Mouse (Mus musculus) limb, embryonic 13.5 days (tissue): Measurements from ENCODE around the gene Rnf151. TPM values are rescaled to one million over a fixed set of nuclear protein-coding genes. Genes with fewer than 3 reads are reported as not detected.
"Not testable (repeated sequence)": the region's sequence is repeated elsewhere in the genome, so short reads cannot be mapped to it uniquely, and the experiment has no call there.

Source experiments
- ATAC-seq: fragments of 200-750 bp; cut with Nextera tagmentation; 2 replicates; pipeline ENCODE4 v1.8.0; 2017; ENCODE audit warnings: low read depth, moderate number of reproducible peaks, moderate TSS enrichment; ENCODE audit not compliant: low FRiP score
- H3K27ac ChIP-seq: fragments of 300-500 bp; sonication (generic); 2 replicates; pipeline ENCODE4 v1.5.1; 2015; ENCODE audit warnings: inconsistent platforms, mild to moderate bottlenecking, moderate library complexity
- H3K27me3 ChIP-seq: fragments of 300-500 bp; sonication (generic); 2 replicates; pipeline ENCODE4 v1.6.1; 2015; ENCODE audit warnings: mild to moderate bottlenecking, inconsistent platforms
- H3K36me3 ChIP-seq: fragments of 300-500 bp; sonication (generic); 2 replicates; pipeline ENCODE4 v1.6.1; 2015; ENCODE audit warnings: inconsistent platforms, mild to moderate bottlenecking, moderate library complexity
- H3K4me1 ChIP-seq: fragments of 300-500 bp; sonication (generic); 2 replicates; pipeline ENCODE4 v1.6.1; 2015; ENCODE audit warnings: inconsistent platforms
- H3K4me2 ChIP-seq: fragments of 300-500 bp; sonication (generic); replicated peaks from 2 replicates; pipeline ENCODE4 v1.6.1; 2015; ENCODE audit warnings: inconsistent platforms, mild to moderate bottlenecking, moderate library complexity
- H3K4me3 ChIP-seq: fragments of 300-500 bp; sonication (generic); 2 replicates; pipeline ENCODE4 v1.5.1; 2015; ENCODE audit warnings: moderate library complexity, mild to moderate bottlenecking, inconsistent platforms
- H3K9ac ChIP-seq: fragments of 300-500 bp; sonication (generic); 2 replicates; pipeline ENCODE4 v1.6.1; 2015; ENCODE audit warnings: mild to moderate bottlenecking, inconsistent platforms
- H3K9me3 ChIP-seq: fragments of 300-500 bp; sonication (generic); 2 replicates; pipeline ENCODE4 v1.6.1; 2016; ENCODE audit warnings: inconsistent platforms
- whole genome bisulfite sequencing: fragments of 180-500 bp; shearing (Covaris S2); methylation state at CpG from one replicate; pipeline ENCODE4 v1.1.7; 2015; 5-methylcytosine and 5-hydroxymethylcytosine counted together
- polyA plus RNA-seq: library from polyadenylated mRNA; unstranded; fragments of >200 nt; fragmentation: Nextera tagmentation; extraction: Ambion mirVana; gene quantifications from 2 replicates; pipeline ENCODE4 v1.2.1, GENCODE M21; 2015

The Rnf151 gene
- polyA plus RNA-seq, 1 experiment from 2014 or later, result not detected

DNA sequence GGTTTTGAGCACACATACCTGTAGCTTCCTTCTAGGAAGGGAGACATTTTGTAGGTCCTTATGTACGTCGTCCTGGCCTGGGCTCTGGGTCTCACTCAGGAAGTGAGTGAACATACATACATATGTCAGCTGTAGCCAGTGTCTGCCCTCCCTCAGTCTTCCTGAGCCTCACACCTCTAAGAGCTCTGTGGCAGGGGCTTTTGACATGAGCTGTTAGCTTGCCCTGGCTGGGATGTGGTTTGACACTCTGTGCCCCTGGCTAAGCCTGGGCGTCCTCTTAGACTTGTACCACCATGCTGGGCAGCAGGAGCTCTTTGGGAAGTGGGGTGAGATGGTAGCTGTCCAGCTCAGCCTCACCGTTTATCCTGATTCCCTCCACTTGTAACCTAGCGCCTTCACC, 46.5 kb downstream of the Rnf151 start:
- Histone ChIP-seq H3K4me2 (peak overlapping the region; percentile 94), H3K9ac (peak overlapping the region; percentile 98), H3K4me3 (peak overlapping the region; percentile 97), H3K27ac (no peak overlapping the region), H3K36me3 (peaks cover 8% of the 10 kb centered on the region; the same call in 1 of the 2 replicates), H3K27me3 (no peaks in the 10 kb centered on the region), H3K9me3 (no peaks in the 10 kb centered on the region), H3K4me1 (peaks cover 42% of the 10 kb centered on the region)
- no peak for ATAC-seq
- WGBS, result 70% methylated on average over 5 of the region's 5 CpGs

DNA sequence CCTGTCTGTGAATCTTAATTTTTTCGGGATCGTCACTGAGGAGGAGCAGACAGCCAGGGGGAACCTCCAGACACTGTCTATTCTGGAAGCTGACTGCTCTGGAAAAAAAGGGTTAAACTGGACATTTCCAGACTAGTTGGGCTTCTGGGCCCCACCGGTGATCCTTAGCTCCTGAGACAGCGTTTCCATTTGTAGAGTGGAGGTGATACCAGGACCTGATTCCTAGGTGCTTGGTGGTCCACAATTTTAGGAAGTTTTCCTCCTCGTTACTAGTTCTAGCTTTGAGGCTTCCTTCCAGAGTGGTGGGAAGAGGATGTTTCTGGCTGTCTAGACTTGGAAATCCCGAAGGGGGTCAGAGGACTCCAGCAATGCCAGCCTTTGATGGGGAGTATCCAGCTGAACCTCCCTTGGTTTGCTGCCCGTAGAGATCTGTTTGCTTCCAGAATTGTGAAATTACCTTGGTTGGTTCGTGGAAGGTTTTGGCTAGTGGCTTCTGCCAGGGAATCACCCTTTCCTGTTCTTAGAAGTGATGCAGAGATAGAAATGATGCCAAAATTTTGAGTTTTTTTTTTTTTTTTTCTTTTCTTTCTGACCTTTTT, 47.5 kb downstream of the Rnf151 start:
- Histone ChIP-seq H3K4me1 (peaks cover 42% of the 10 kb centered on the region), H3K4me3 (peak overlapping the region; percentile 97), H3K36me3 (0 out of 2 replicates have a peak, but pooled peaks cover 8% of the 10 kb centered on the region), H3K9me3 (no peaks in the 10 kb centered on the region), H3K27ac (peak overlapping the region; percentile 83), H3K27me3 (no peaks in the 10 kb centered on the region), H3K4me2 (peak overlapping the region; percentile 94), H3K9ac (peak overlapping the region; percentile 98)
- ATAC-seq, result no peak
- 13% methylated on average over 8 of the region's 8 CpGs for WGBS

DNA sequence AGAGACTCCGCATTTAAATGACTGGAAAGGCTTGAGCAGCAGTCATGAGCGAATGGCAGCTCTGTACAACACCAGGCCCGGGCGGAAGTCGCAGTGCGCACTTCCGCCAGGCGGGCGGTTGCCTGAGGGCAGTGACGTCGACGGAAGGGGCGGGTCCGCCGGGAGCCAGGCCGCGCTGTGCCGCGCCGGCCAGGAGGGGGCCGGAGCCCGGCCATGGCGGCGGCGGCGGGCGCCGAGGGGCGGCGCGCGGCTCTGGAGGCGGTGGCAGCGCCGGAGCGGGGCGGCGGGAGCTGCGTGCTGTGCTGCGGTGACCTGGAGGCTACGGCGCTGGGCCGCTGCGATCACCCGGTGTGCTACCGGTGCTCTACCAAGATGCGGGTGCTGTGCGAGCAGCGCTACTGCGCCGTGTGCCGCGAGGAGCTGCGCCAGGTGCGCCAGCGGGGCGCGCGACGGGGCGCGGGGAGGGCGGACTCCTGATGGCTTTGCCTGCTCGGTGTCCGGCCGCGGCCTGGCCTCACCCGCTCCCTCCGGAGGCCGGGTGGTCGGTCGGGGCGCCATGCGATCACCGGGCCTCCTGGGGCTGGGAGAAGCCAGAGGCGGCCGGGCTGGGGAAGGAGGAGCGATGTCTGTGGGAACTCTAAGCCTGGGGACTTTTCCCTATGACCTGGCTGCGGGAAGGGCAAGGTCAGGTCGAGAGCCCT, 48.2 kb downstream of the Rnf151 start, which contains the start of gene Zfp598:
Zfp598 (plus strand) TSS at position 143 of the 701 bp plus-strand sequence.
- peak within 1 kb of the TSS; percentile 98 for H3K9ac ChIP-seq
- H3K27ac ChIP-seq, result peak within 1 kb of the TSS; percentile 83
- peak; percentile 99 for ATAC-seq
- H3K4me2 ChIP-seq, result peak within 1 kb of the TSS; percentile 94
- 0 out of 2 replicates have a peak, but pooled peaks cover 8% of the 10 kb centered on the region for H3K36me3 ChIP-seq
- no peaks in the 10 kb centered on the region for H3K27me3 ChIP-seq
- H3K4me1 ChIP-seq, result peaks cover 40% of the 10 kb centered on the region
- peak within 1 kb of the TSS; percentile 97 for H3K4me3 ChIP-seq
- H3K9me3 ChIP-seq, result no peaks in the 10 kb centered on the region
- WGBS, result under 1% methylated on average over 74 of the region's 80 CpGs

DNA sequence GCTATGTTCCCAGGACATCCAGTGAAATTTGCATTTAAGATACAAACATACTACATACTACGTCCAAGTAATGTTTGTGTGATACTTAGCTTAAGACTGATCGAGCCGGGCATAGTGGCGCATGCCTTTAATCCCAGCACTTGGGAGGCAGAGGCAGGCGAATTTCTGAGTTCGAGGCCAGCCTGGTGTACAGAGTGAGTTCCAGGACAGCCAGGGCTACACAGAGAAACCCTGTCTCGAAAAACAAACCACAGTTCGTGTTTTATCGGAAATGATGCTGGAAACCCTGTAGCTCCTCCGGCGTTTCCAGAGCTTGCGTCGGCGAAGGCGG, 48.7 kb downstream of the Rnf151 start:
- peak overlapping the region; percentile 67 for H3K27ac ChIP-seq
- not testable (repeated sequence) for H3K9me3 ChIP-seq, ATAC-seq, H3K36me3 ChIP-seq, H3K27me3 ChIP-seq
- 12% methylated on average over 15 of the region's 15 CpGs for WGBS
- peak overlapping the region; percentile 94 for H3K4me2 ChIP-seq
- H3K4me3 ChIP-seq, result peak overlapping the region; percentile 97
- peak overlapping the region; percentile 98 for H3K9ac ChIP-seq
- peaks cover 35% of the 10 kb centered on the region for H3K4me1 ChIP-seq

DNA sequence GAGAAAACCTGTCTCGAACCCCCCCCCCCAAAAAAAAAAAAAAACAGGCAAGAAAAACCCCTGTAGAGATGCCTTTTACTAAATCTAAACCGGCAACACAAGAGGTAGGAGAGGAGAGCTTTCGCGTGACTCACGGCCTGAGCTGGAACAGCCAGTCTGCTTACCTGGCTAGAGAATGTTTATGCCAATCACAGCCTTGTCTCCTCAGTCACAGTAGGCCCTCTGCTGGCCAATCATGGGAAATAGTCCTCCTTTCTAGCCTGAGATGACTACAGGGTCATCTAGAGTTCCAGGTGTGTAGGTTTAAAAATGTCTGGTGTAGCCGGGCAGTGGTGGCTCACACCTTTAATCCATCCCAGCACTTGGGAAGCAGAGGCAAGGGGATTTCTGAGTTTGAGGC, 50.4 kb downstream of the Rnf151 start:
- Histone ChIP-seq H3K4me1 (peaks cover 30% of the 10 kb centered on the region), H3K36me3 (no peaks in the 10 kb centered on the region), H3K4me2 (no peak overlapping the region), H3K9me3 (no peaks in the 10 kb centered on the region), H3K4me3 (no peak overlapping the region), H3K27ac (no peak overlapping the region), H3K9ac (no peak overlapping the region), H3K27me3 (no peaks in the 10 kb centered on the region)
- ATAC-seq, result no peak
- 23% methylated on average over 6 of the region's 6 CpGs for WGBS

DNA sequence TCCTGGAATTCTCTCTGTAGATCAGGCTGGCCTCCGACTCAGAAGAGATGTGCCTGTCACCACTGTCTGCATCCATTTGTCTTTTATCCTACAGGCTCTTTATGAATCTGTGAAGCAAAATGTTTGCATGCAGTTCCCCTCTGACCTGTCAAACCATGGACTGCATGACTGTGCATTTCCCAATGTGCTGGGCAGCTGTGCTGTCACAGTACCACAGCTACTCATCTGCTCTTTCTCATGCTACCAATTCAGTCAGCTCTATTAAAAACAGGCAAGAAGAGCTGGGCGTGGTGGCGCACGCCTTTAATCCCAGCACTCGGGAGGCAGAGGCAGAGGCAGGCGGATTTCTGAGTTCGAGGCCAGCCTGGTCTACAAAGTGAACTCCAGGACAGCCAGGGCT, 50.9 kb downstream of the Rnf151 start:
- peaks cover 26% of the 10 kb centered on the region for H3K4me1 ChIP-seq
- H3K27me3 ChIP-seq, ATAC-seq, H3K36me3 ChIP-seq, H3K4me2 ChIP-seq, H3K9ac ChIP-seq, H3K9me3 ChIP-seq, H3K4me3 ChIP-seq, H3K27ac ChIP-seq: not testable (repeated sequence)
- WGBS, result 66% methylated on average over 7 of the region's 7 CpGs

Other genes starting within 250 kb of the Rnf151 start
- gene E4f1, start 247.8 kb downstream of the Rnf151 start, polyA plus RNA-seq, result 38.3 and 45.7 TPM in 2 replicates
- 50.2 and 51.3 TPM in 2 replicates for gene Pgp, start 247.7 kb downstream of the Rnf151 start, polyA plus RNA-seq
- gene Bricd5, start 244.2 kb downstream of the Rnf151 start, polyA plus RNA-seq, result not detected in 2 replicates
- gene Mlst8, start 239.0 kb downstream of the Rnf151 start, polyA plus RNA-seq, result 33.1 and 35.6 TPM in 2 replicates
- 5.0 and 5.2 TPM in 2 replicates for gene Caskin1, start 229.5 kb downstream of the Rnf151 start, polyA plus RNA-seq
- 96.2 and 103 TPM in 2 replicates for gene Traf7, start 190.1 kb downstream of the Rnf151 start, polyA plus RNA-seq
- 3.4 TPM in 2 replicates for gene Rab26, start 183.9 kb downstream of the Rnf151 start, polyA plus RNA-seq
- 22.3 and 36.6 TPM in 2 replicates for gene Pkd1, start 168.2 kb downstream of the Rnf151 start, polyA plus RNA-seq
- gene Tsc2, start 85.4 kb downstream of the Rnf151 start, polyA plus RNA-seq, result 65.5 and 72.2 TPM in 2 replicates
- gene Nthl1, start 85.4 kb downstream of the Rnf151 start, polyA plus RNA-seq, result 23.7 and 25.0 TPM in 2 replicates
- 58.1 and 59.3 TPM in 2 replicates for gene Slc9a3r2, start 67.7 kb downstream of the Rnf151 start, polyA plus RNA-seq
- gene Npw, start 59.6 kb downstream of the Rnf151 start, polyA plus RNA-seq, result 0.80 TPM in 2 replicates
- gene Zfp598, start 48.4 kb downstream of the Rnf151 start, polyA plus RNA-seq, result 22.2 and 24.7 TPM in 2 replicates
- gene Syngr3, start 28.1 kb downstream of the Rnf151 start, polyA plus RNA-seq, result 7.8 and 8.4 TPM in 2 replicates
- 46.6 and 48.1 TPM in 2 replicates for gene Gfer, start 21.9 kb downstream of the Rnf151 start, polyA plus RNA-seq
- gene Noxo1, start 21.8 kb downstream of the Rnf151 start, polyA plus RNA-seq, result 2.5 and 3.1 TPM in 2 replicates
- 79.8 and 84.6 TPM in 2 replicates for gene Tbl3, start 10.4 kb downstream of the Rnf151 start, polyA plus RNA-seq
- 1,267 and 1,298 TPM in 2 replicates for gene Rps2, start 53 bp upstream of the Rnf151 start, polyA plus RNA-seq
- gene Ndufb10, start 6.4 kb upstream of the Rnf151 start, polyA plus RNA-seq, result 206 and 215 TPM in 2 replicates
- gene Rpl3l, start 9.8 kb upstream of the Rnf151 start, polyA plus RNA-seq, result not detected in 2 replicates
- 23.1 and 26.0 TPM in 2 replicates for gene Msrb1, start 18.6 kb upstream of the Rnf151 start, polyA plus RNA-seq
- gene Hs3st6, start 34.9 kb upstream of the Rnf151 start, polyA plus RNA-seq, result 2.6 and 3.7 TPM in 2 replicates
- not detected in 2 replicates for gene Meiob, start 86.2 kb upstream of the Rnf151 start, polyA plus RNA-seq
- gene Hagh, start 122.1 kb upstream of the Rnf151 start, polyA plus RNA-seq, result 27.6 and 28.0 TPM in 2 replicates
- 18.4 and 20.4 TPM in 2 replicates for gene Fahd1, start 132.3 kb upstream of the Rnf151 start, polyA plus RNA-seq
- 0.26 and 0.50 TPM in 2 replicates for gene Igfals, start 147.9 kb upstream of the Rnf151 start, polyA plus RNA-seq
- 49.6 and 49.8 TPM in 2 replicates for gene Nubp2, start 168.3 kb upstream of the Rnf151 start, polyA plus RNA-seq
- 38.5 and 40.0 TPM in 2 replicates for gene Spsb3, start 168.6 kb upstream of the Rnf151 start, polyA plus RNA-seq
- gene Eme2, start 177.0 kb upstream of the Rnf151 start, polyA plus RNA-seq, result 33.9 and 35.6 TPM in 2 replicates
- gene Mrps34, start 177.1 kb upstream of the Rnf151 start, polyA plus RNA-seq, result 80.4 and 83.3 TPM in 2 replicates
- 35.5 and 38.2 TPM in 2 replicates for gene Nme3, start 178.4 kb upstream of the Rnf151 start, polyA plus RNA-seq
- gene Mapk8ip3, start 218.9 kb upstream of the Rnf151 start, polyA plus RNA-seq, result 42.7 and 45.2 TPM in 2 replicates
- gene Jpt2, start 242.6 kb upstream of the Rnf151 start, polyA plus RNA-seq, result 224 and 236 TPM in 2 replicates